Mouse (Mus musculus): ENCODE data around the gene Tgm2. TPM values are rescaled to one million over a fixed set of nuclear protein-coding genes. Genes with fewer than 3 reads are reported as not detected.
A peak's percentile ranks its signal among the peaks of the same experiment; 100 is the strongest.

Tgm2 gene
- polyA plus RNA-seq, 1 experiment from 2014 or later: 218 TPM

DNA sequence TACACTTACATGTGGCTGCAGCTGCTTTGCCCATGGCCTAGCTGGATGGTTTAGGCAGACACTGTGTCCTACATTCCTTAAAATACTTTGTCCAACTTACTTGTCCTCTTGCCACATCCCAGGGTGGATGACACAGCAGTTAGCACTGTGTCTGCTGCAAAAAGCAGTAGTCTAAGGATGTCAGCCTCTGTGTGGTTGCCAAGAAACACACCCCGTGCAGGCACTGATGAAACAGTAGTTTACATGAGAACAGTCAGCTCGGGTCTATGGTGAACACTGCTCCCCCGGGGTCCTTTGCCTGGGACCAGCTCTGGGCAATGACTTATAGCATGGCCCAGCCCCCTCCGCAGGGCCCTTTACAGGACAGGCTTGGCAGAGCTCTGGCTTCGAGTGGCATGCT, 52.9 kb downstream of the Tgm2 start:
- Histone ChIP-seq H3K27ac (replicated peaks) (peak overlapping the region; percentile 60; the same call in 1 of the 2 replicates), H3K27me3 (replicated peaks) (no peaks in the 10 kb centered on the region), H3K4me1 (peaks cover 34% of the 10 kb centered on the region), H3K9ac (0 out of 2 replicates have a peak overlapping the region, but pooled peaks have one; percentile 28), H3K4me3 (no peak overlapping the region), H3K9me3 (no peaks in the 10 kb centered on the region), H3K4me2 (no peak overlapping the region), H3K36me3 (no peaks in the 10 kb centered on the region)
- no peak for ATAC-seq (ENCODE audit: extremely low read depth, insufficient number of reproducible peaks, low FRiP score, low TSS enrichment)
- 55% methylated on average over 5 of the region's 5 CpGs for WGBS

DNA sequence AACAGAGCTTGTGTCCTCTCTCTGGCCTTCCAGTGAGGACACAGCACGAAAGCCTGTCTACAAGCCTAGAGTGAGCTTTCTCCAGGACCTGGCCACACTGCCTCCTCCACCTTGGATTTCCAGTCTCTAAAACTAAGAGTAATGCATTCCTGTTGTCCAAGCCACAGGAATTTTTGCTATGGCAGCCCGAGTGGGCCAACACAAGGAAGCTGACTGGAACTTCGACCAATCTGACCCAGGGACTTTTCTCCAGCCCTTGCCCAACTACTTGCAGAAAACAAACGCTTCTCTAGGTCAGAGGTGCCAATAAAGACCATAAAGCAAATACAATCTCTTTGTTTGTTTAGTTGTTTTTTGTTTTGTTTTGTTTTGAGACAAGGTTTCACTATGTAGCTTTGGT, 56.1 kb downstream of the Tgm2 start:
- Histone ChIP-seq H3K9me3 (no peaks in the 10 kb centered on the region), H3K27me3 (replicated peaks) (no peaks in the 10 kb centered on the region), H3K4me1 (peaks cover 30% of the 10 kb centered on the region), H3K36me3 (no peaks in the 10 kb centered on the region), H3K9ac (no peak overlapping the region), H3K27ac (replicated peaks) (no peak overlapping the region), H3K4me3 (no peak overlapping the region), H3K4me2 (no peak overlapping the region)
- WGBS: 83% methylated on average over 4 of the region's 4 CpGs
- ATAC-seq (ENCODE audit: extremely low read depth, insufficient number of reproducible peaks, low FRiP score, low TSS enrichment): no peak

GRCm38 (mm10) chr2:158084486-158084885, 61.8 kb downstream of the Tgm2 start:
- no peak overlapping the region for H3K4me2 ChIP-seq
- 69% methylated on average over 8 of the region's 8 CpGs for WGBS
- no peak overlapping the region for H3K4me3 ChIP-seq
- no peak overlapping the region for H3K9ac ChIP-seq
- no peak for ATAC-seq (ENCODE audit: extremely low read depth, insufficient number of reproducible peaks, low FRiP score, low TSS enrichment)
- H3K27me3 ChIP-seq (replicated peaks): no peaks in the 10 kb centered on the region
- H3K4me1 ChIP-seq: peaks cover 19% of the 10 kb centered on the region; the same call in 1 of the 2 replicates
- no peaks in the 10 kb centered on the region for H3K36me3 ChIP-seq
- no peaks in the 10 kb centered on the region for H3K9me3 ChIP-seq
- no peak overlapping the region for H3K27ac ChIP-seq (replicated peaks)

DNA sequence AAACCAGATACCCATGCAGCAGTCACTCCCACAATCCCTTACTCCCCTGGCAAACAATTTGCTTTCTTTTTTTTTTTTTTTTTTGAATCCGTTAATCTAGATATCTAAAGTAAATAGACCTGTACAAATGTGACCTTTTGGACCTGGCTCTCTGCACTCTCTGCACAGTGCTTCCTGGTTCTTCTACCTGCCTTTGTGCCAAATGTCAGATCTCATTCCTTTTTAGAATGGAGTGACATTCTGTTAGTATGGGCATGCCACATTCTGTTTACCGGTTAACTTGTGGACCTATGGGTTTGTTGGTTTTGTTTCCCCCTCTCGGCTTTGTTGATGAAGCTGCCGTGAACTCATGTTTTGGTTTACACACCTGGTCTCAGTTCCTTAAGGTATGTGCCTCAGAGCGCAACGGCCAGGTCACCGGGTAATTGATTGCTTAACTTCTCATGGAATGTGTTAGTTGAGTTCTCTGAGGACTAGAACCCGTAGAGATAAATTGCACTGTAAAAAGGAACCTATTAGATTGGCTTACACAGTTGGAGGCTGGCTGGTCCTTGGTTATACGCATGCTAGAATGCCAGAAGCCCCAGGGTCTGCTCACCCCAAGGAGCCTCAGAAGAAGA, 65.5 kb downstream of the Tgm2 start:
- WGBS: 81% methylated on average over 9 of the region's 9 CpGs
- no peak overlapping the region for H3K4me3 ChIP-seq
- H3K36me3 ChIP-seq: peaks cover 27% of the 10 kb centered on the region
- H3K27me3 ChIP-seq (replicated peaks): no peaks in the 10 kb centered on the region
- H3K4me1 ChIP-seq: peaks cover 22% of the 10 kb centered on the region
- H3K9ac ChIP-seq: no peak overlapping the region
- H3K27ac ChIP-seq (replicated peaks): no peak overlapping the region
- no peaks in the 10 kb centered on the region for H3K9me3 ChIP-seq
- no peak for ATAC-seq (ENCODE audit: extremely low read depth, insufficient number of reproducible peaks, low FRiP score, low TSS enrichment)
- no peak overlapping the region for H3K4me2 ChIP-seq

DNA sequence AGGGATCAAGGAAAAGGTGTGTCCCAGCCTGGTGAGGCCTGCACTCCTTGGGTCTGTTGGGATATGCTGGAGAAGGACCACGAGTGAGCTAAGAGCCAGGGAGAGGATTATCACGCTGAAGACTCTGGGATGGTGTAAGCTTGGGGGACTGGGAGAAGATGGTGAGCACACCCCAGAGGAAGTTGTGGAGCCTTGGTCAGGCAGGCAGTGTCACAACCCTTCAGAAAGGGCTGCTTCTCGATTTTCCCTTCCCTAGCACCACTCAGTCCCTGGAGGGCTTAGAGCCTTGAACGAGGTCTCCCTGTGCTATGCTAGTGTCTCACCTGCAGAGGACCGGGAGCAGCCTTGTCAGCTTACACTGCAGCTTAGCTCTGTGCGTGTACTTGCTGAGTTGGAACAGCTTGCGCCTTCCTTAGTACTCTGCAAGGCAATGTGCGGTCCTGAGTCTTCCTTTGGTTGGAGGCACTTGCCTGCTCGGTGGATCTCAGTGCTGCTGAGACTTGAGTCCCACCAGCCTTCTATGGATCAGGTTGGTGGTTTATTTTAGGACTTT, 66.3 kb downstream of the Tgm2 start:
- Histone ChIP-seq H3K36me3 (peaks cover 35% of the 10 kb centered on the region), H3K4me3 (no peak overlapping the region), H3K4me1 (peaks cover 21% of the 10 kb centered on the region), H3K27ac (replicated peaks) (no peak overlapping the region), H3K27me3 (replicated peaks) (no peaks in the 10 kb centered on the region), H3K9ac (no peak overlapping the region), H3K9me3 (no peaks in the 10 kb centered on the region), H3K4me2 (no peak overlapping the region)
- no peak for ATAC-seq (ENCODE audit: extremely low read depth, insufficient number of reproducible peaks, low FRiP score, low TSS enrichment)
- WGBS: 48% methylated on average over 9 of the region's 9 CpGs

GRCm38 (mm10) chr2:158078971-158079370, 67.3 kb downstream of the Tgm2 start:
- no peak overlapping the region for H3K9ac ChIP-seq
- no peak overlapping the region for H3K4me3 ChIP-seq
- no peak overlapping the region for H3K27ac ChIP-seq (replicated peaks)
- H3K9me3 ChIP-seq: no peaks in the 10 kb centered on the region
- no peak overlapping the region for H3K4me2 ChIP-seq
- no peak for ATAC-seq (ENCODE audit: extremely low read depth, insufficient number of reproducible peaks, low FRiP score, low TSS enrichment)
- 77% methylated on average over 7 of the region's 7 CpGs for WGBS
- no peaks in the 10 kb centered on the region for H3K27me3 ChIP-seq (replicated peaks)
- peaks cover 21% of the 10 kb centered on the region for H3K4me1 ChIP-seq
- H3K36me3 ChIP-seq: peaks cover 45% of the 10 kb centered on the region

GRCm38 (mm10) chr2:158077981-158078380, 68.3 kb downstream of the Tgm2 start:
- WGBS: 72% methylated on average over 2 of the region's 2 CpGs
- Histone ChIP-seq H3K9ac (no peak overlapping the region), H3K27me3 (replicated peaks) (no peaks in the 10 kb centered on the region), H3K4me1 (peaks cover 21% of the 10 kb centered on the region), H3K27ac (replicated peaks) (no peak overlapping the region), H3K9me3 (no peaks in the 10 kb centered on the region), H3K4me3 (no peak overlapping the region), H3K36me3 (peaks cover 55% of the 10 kb centered on the region), H3K4me2 (no peak overlapping the region)
- no peak for ATAC-seq (ENCODE audit: extremely low read depth, insufficient number of reproducible peaks, low FRiP score, low TSS enrichment)

GRCm38 (mm10) chr2:158076690-158077089, 69.5 kb downstream of the Tgm2 start:
- H3K4me2 ChIP-seq: no peak overlapping the region
- no peak overlapping the region for H3K4me3 ChIP-seq
- H3K27me3 ChIP-seq (replicated peaks): no peaks in the 10 kb centered on the region
- peaks cover 67% of the 10 kb centered on the region for H3K36me3 ChIP-seq
- no peak overlapping the region for H3K27ac ChIP-seq (replicated peaks)
- no peaks in the 10 kb centered on the region for H3K9me3 ChIP-seq
- no peak for ATAC-seq (ENCODE audit: extremely low read depth, insufficient number of reproducible peaks, low FRiP score, low TSS enrichment)
- H3K9ac ChIP-seq: no peak overlapping the region
- 86% methylated on average over 6 of the region's 6 CpGs for WGBS
- H3K4me1 ChIP-seq: peaks cover 32% of the 10 kb centered on the region

DNA sequence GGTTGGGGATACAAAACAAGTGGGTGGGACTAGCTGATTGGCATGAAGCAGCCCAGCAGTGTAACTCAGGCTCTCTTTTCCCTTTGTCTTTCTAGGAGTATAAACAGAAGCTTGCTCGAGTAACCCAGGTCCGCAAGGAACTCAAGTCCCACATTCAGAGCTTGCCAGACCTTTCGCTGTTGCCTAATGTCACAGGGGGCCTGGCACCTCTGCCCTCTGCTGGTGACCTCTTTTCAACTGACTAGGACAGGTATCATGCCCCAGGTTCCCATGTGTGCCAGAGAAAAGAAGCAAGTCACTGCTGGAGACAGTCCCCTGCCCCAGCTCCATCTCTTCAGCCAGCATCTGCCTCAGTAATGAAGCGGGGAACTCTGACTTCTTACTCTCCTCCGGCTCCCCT, 71.4 kb downstream of the Tgm2 start:
- WGBS: 92% methylated on average over 5 of the region's 5 CpGs
- Histone ChIP-seq H3K4me3 (no peak overlapping the region), H3K27me3 (replicated peaks) (no peaks in the 10 kb centered on the region), H3K9me3 (no peaks in the 10 kb centered on the region), H3K4me2 (no peak overlapping the region), H3K4me1 (peaks cover 36% of the 10 kb centered on the region), H3K27ac (replicated peaks) (no peak overlapping the region), H3K36me3 (peaks cover 84% of the 10 kb centered on the region), H3K9ac (no peak overlapping the region)
- no peak for ATAC-seq (ENCODE audit: extremely low read depth, insufficient number of reproducible peaks, low FRiP score, low TSS enrichment)

DNA sequence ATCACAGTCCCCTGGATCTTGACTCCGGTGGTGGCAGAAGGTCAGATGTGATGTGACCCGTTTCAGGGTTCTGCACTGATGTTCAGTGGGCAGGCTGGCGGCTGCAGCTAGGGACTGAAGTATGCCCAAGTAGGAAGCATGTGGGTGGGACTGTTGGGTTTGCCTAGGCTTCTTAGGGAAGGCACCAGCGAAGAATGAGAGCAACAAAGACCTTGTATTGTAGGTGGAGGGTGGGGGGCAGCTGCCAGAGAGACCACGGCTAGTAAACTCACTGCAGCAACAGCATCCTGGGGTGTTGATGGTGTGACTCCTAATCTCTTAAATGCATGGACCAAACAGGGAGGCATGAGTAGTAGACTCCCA, 74.6 kb downstream of the Tgm2 start:
- H3K27me3 ChIP-seq (replicated peaks): no peaks in the 10 kb centered on the region
- H3K9me3 ChIP-seq: no peaks in the 10 kb centered on the region
- peaks cover 84% of the 10 kb centered on the region for H3K36me3 ChIP-seq
- peak overlapping the region; percentile 85 for H3K27ac ChIP-seq (replicated peaks)
- 76% methylated on average over 5 of the region's 5 CpGs for WGBS
- H3K4me3 ChIP-seq: no peak overlapping the region
- no peak for ATAC-seq (ENCODE audit: extremely low read depth, insufficient number of reproducible peaks, low FRiP score, low TSS enrichment)
- H3K9ac ChIP-seq: no peak overlapping the region
- H3K4me1 ChIP-seq: peaks cover 44% of the 10 kb centered on the region
- no peak overlapping the region for H3K4me2 ChIP-seq

DNA sequence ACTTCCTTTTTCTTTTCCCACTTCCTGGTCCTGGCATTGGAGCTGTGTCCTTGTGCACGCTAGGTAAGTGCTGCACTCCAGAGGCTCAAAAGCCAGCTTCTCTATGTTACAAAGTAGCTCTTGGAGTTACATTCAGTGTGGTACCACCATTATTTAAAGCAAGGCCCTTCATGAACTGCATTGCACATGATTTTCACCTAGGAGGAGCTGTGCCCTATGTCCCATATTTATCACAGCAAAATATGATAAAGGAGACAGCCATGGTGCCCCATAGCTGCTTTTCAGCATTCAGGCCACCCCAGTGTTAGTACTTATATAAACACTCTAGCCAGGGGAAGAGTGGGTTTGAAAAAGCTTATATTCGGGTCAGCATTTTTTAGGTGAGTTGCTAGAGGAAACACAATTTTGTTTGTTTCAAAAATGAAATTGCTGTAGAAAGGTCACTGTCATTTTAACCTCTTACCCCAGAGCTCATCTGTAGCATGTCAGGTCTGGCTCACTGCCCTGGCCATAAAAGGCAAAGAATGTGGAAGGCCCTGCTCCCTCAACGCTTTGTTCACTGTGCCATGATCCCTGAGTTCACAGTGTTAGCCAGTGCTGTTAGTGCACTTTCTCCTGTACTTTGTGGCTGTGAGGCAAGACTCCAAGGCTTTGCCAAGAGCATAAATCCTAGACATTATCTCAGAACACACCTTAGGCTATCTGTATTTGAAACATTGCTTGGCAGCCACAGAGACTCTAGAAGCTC, 75.2 kb downstream of the Tgm2 start:
- H3K4me1 ChIP-seq: peaks cover 48% of the 10 kb centered on the region
- H3K27ac ChIP-seq (replicated peaks): peak overlapping the region; percentile 85
- no peak overlapping the region for H3K4me2 ChIP-seq
- 53% methylated on average over 3 of the region's 3 CpGs for WGBS
- peaks cover 79% of the 10 kb centered on the region for H3K36me3 ChIP-seq
- ATAC-seq (ENCODE audit: extremely low read depth, insufficient number of reproducible peaks, low FRiP score, low TSS enrichment): no peak
- H3K9ac ChIP-seq: no peak overlapping the region; the same call in 1 of the 2 replicates
- no peak overlapping the region for H3K4me3 ChIP-seq
- H3K27me3 ChIP-seq (replicated peaks): no peaks in the 10 kb centered on the region
- H3K9me3 ChIP-seq: no peaks in the 10 kb centered on the region

Data from heart, embryonic 13.5 days (tissue).